Mouse (Mus musculus) limb, embryonic 14.5 days (tissue): ENCODE results near the gene Megf6. TPM values are rescaled to one million over a fixed set of nuclear protein-coding genes. Genes with fewer than 3 reads are reported as not detected.
A peak's percentile ranks its signal among the peaks of the same experiment; 100 is the strongest.

Experiments
- ATAC-seq: fragments of 200-750 bp; cut with Nextera tagmentation; 2 replicates; pipeline ENCODE4 v1.8.0; 2017; ENCODE audit warnings: low read depth, moderate number of reproducible peaks, moderate TSS enrichment; ENCODE audit not compliant: low FRiP score
- DNase-seq: peaks from one replicate; pipeline ENCODE4 v3.0.0-alpha.2; 2015; ENCODE audit warnings: low spot score
- H3K27ac ChIP-seq: fragments of 300-500 bp; sonication (generic); replicated peaks from 2 replicates; pipeline ENCODE4 v1.5.1; 2014; ENCODE audit warnings: low read depth, mild to moderate bottlenecking, low read length, moderate library complexity, mixed read lengths
- H3K27me3 ChIP-seq: fragments of 300-500 bp; sonication (generic); 2 replicates; pipeline ENCODE4 v1.6.1; 2014; ENCODE audit warnings: low read length, mixed read lengths; ENCODE audit not compliant: control insufficient read depth, insufficient read depth
- H3K36me3 ChIP-seq: fragments of 300-500 bp; sonication (generic); 2 replicates; pipeline ENCODE4 v1.6.1; 2014; ENCODE audit warnings: mild to moderate bottlenecking, low read length, moderate library complexity, mixed read lengths; ENCODE audit not compliant: control insufficient read depth, insufficient read depth
- H3K4me1 ChIP-seq: fragments of 300-500 bp; sonication (generic); 2 replicates; pipeline ENCODE4 v1.6.1; 2014; ENCODE audit warnings: antibody characterized with exemption, low read length, mixed read lengths; ENCODE audit not compliant: control insufficient read depth, insufficient read depth
- H3K4me2 ChIP-seq: fragments of 300-500 bp; sonication (generic); replicated peaks from 2 replicates; pipeline ENCODE4 v1.6.1; 2014; ENCODE audit warnings: low read depth, mild to moderate bottlenecking, low read length, moderate library complexity; ENCODE audit not compliant: severe bottlenecking
- H3K4me3 ChIP-seq: fragments of 300-500 bp; sonication (generic); replicated peaks from 2 replicates; pipeline ENCODE4 v1.5.1; 2014; ENCODE audit warnings: low read length
- H3K9ac ChIP-seq: fragments of 300-500 bp; sonication (generic); 2 replicates; pipeline ENCODE4 v1.6.1; 2014; ENCODE audit warnings: mild to moderate bottlenecking, low read depth, low read length, moderate library complexity; ENCODE audit not compliant: severe bottlenecking
- H3K9me3 ChIP-seq: fragments of 300-500 bp; sonication (generic); 2 replicates; pipeline ENCODE4 v1.6.1; 2016; ENCODE audit warnings: low read length; ENCODE audit not compliant: control insufficient read depth
- POLR2A ChIP-seq: fragments of 200-500 bp; IDR thresholded peaks from 2 replicates; pipeline ENCODE4 v1.8.0; 2012; ENCODE audit warnings: inconsistent platforms, mild to moderate bottlenecking, moderate library complexity, borderline replicate concordance; ENCODE audit not compliant: insufficient read depth, insufficient read length; ENCODE audit errors: extremely low read depth
- WGBS: fragments of 180-500 bp; shearing (Covaris S2); extraction: QIAGEN DNeasy Blood & Tissue Kit; methylation state at CpG from one replicate; pipeline ENCODE4 v1.1.7; 2014; 5-methylcytosine and 5-hydroxymethylcytosine counted together
- polyA plus RNA-seq, 2 experiments: library from polyadenylated mRNA; depleted of rRNA in 1 of 2; stranded (reverse) in 1 of 2; unstranded in 1 of 2; fragments of >200 nt; fragmentation: Nextera tagmentation in 1 of 2; extraction: Ambion mirVana in 1 of 2; gene quantifications; 2 replicates each; pipeline versions ENCODE4 v1.2.1 to v1.2.3; 2012 to 2014

Gene Megf6
- polyA plus RNA-seq (2012; rRNA removed) = 81.1 and 107 TPM in 2 replicates
- 99.9 and 103 TPM in 2 replicates for polyA plus RNA-seq (2014; fragmentation: Nextera tagmentation; extraction: Ambion mirVana)

- H3K4me2 ChIP-seq = peak within 1 kb of the TSS; percentile 98
- H3K9ac ChIP-seq = peak within 1 kb of the TSS; percentile 60
- peak within 1 kb of the TSS; percentile 43; the same call in 1 of the 2 replicates for H3K27ac ChIP-seq
- H3K4me3 ChIP-seq = peak within 1 kb of the TSS; percentile 62
- H3K9me3 ChIP-seq = no peaks in the 10 kb centered on the region
- 0% methylated on average over 27 of the region's 61 CpGs for WGBS
- H3K36me3 ChIP-seq = no peaks in the 10 kb centered on the region
- TF ChIP-seq POLR2A = no peak
- ATAC-seq = peak; percentile 81
- H3K4me1 ChIP-seq = peaks cover 30% of the 10 kb centered on the region
- no peaks in the 10 kb centered on the region; the same call in 1 of the 2 replicates for H3K27me3 ChIP-seq
- peak; percentile 85 for DNase-seq
These were observed at the start of gene Megf6 for GRCm38 (mm10) chr4:154170506-154171150. Megf6 (plus strand) TSS chr4:154170730.

GRCm38 (mm10) chr4:154121800-154122199 is 48.7 kb upstream of the Megf6 start:
- Histone ChIP-seq H3K4me1 (no peaks in the 10 kb centered on the region), H3K9ac (no peak overlapping the region), H3K4me3 (no peak overlapping the region), H3K27me3 (no peaks in the 10 kb centered on the region), H3K36me3 (no peaks in the 10 kb centered on the region), H3K27ac (no peak overlapping the region), H3K4me2 (no peak overlapping the region), H3K9me3 (no peaks in the 10 kb centered on the region)
- no peak for ATAC-seq
- WGBS = 70% methylated on average over 11 of the region's 11 CpGs
- no peak for DNase-seq
- no peak for TF ChIP-seq POLR2A

- Histone ChIP-seq H3K27me3 (no peaks in the 10 kb centered on the region), H3K4me2 (no peak overlapping the region), H3K27ac (no peak overlapping the region), H3K9ac (no peak overlapping the region), H3K36me3 (no peaks in the 10 kb centered on the region), H3K4me3 (no peak overlapping the region), H3K4me1 (no peaks in the 10 kb centered on the region), H3K9me3 (no peaks in the 10 kb centered on the region)
- TF ChIP-seq POLR2A = no peak
- ATAC-seq (no peak), DNase-seq (no peak)
- WGBS = 73% methylated on average over 7 of the region's 7 CpGs
These were observed 48.2 kb upstream of the Megf6 start for GRCm38 (mm10) chr4:154122374-154122773.

GRCm38 (mm10) chr4:154123553-154123952 is 47.0 kb upstream of the Megf6 start:
- no peak for DNase-seq
- no peaks in the 10 kb centered on the region for H3K4me1 ChIP-seq
- H3K4me2 ChIP-seq = no peak overlapping the region
- H3K9me3 ChIP-seq = no peaks in the 10 kb centered on the region
- no peak for TF ChIP-seq POLR2A
- 70% methylated on average over 6 of the region's 6 CpGs for WGBS
- no peak overlapping the region for H3K27ac ChIP-seq
- peaks cover 4% of the 10 kb centered on the region; the same call in 1 of the 2 replicates for H3K27me3 ChIP-seq
- H3K4me3 ChIP-seq = no peak overlapping the region
- H3K36me3 ChIP-seq = no peaks in the 10 kb centered on the region
- no peak overlapping the region for H3K9ac ChIP-seq
- ATAC-seq = no peak

GRCm38 (mm10) chr4:154125202-154125601 is 45.3 kb upstream of the Megf6 start:
- WGBS = 66% methylated on average over 5 of the region's 5 CpGs
- Histone ChIP-seq H3K4me1 (no peaks in the 10 kb centered on the region), H3K4me3 (no peak overlapping the region), H3K27me3 (peaks cover 5% of the 10 kb centered on the region; the same call in 1 of the 2 replicates), H3K9me3 (no peaks in the 10 kb centered on the region), H3K9ac (no peak overlapping the region), H3K4me2 (no peak overlapping the region), H3K27ac (no peak overlapping the region), H3K36me3 (no peaks in the 10 kb centered on the region)
- TF ChIP-seq POLR2A = no peak
- ATAC-seq (no peak), DNase-seq (no peak)
